Mouse (Mus musculus) frontal cortex, postnatal 14 days (tissue): ENCODE measurements around the gene Slc25a45.
A peak's percentile ranks its signal among the peaks of the same experiment; 100 is the strongest.
"Not testable (repeated sequence)": the region's sequence is repeated elsewhere in the genome, so short reads cannot be mapped to it uniquely, and the experiment has no call there.

Experiments used
- DNase-seq, 2 experiments: peaks; one replicate each; pipeline ENCODE4 v3.0.0; 2022; ENCODE audit warnings: low spot score in 2 of 2

Slc25a45 gene

DNA sequence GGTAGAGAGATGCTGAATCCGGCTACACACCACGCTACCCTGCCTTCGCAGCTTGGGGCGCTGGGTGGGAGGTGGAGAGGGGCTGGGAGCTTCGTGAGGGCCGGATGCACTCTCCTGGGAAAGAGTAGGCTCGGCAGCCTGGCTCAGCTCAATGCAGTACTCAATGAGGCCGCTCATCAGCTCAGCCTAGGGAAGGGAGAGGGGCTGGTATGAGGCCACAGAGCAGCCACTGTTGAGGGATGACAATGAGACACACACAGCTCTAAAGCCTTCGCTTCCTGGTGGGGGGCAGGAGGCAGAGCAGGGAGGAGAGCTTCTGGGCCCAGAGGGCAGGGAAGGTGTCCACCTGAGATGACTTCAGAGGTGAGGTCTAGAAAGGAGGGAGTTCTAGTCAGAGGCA is 21.0 kb upstream of the Slc25a45 start:
- no peak for DNase-seq

GRCm38 (mm10) chr19:5862335-5863085 is 15.1 kb upstream of the Slc25a45 start:
- DNase-seq = no peak

- no peak for DNase-seq
Observed at GRCm38 (mm10) chr19:5863776-5864175, 13.8 kb upstream of the Slc25a45 start.

GRCm38 (mm10) chr19:5864710-5865398 is 12.8 kb upstream of the Slc25a45 start:
- no peak for DNase-seq

GRCm38 (mm10) chr19:5868096-5868495 is 9.5 kb upstream of the Slc25a45 start:
- DNase-seq = no peak

- no peak for DNase-seq
Observed at GRCm38 (mm10) chr19:5871273-5871672, 6.3 kb upstream of the Slc25a45 start.

- DNase-seq = no peak
Observed at GRCm38 (mm10) chr19:5871683-5872082, 5.9 kb upstream of the Slc25a45 start.

DNA sequence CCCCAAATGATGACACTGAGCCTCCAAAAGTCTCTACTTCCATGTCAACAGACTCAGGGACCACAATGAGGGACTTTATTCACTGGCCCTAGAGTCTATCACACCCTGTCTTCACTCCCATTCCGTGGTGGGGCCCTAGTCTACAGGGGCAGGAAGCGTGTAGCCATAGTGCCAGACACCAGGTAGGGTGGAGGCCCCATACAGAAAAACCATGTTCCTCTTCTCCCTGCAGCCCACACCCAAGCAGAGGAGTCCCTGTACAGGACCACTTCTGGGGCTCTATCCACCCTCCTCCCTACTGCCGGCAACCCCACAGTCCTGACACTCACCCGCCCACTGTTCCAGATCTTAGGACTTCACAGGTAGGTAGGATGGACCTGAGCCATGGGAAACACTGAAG is 5.1 kb upstream of the Slc25a45 start:
- DNase-seq = no peak

DNA sequence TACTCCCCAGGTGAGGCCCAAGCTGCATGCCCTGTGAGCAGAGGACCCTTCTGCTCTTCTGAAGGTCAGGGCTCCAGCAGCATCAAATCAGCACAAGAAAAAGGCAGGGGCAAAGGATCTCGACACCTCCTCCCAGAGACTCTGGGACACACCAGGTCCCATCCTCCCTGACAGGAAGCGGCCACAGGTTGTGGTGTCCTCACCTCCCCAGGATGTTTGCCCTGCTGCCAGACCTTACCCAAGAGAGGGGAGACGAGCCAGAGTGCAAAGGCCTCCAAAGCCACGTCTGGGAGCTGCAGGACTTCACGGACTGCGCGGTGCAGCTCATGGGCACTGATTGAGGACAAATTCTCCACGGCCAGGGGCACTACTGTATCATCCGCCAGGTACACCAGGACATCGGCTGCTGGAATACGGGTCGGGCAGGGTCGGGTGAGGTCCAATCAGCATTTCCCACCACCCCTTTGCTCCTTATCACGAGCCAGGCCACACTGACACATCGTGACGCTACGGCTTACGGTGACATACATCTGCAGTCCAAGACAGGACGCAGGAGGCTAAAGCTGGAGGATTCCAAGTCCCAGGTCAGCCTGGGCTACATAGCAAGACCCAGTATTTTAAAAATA is 4.6 kb upstream of the Slc25a45 start:
- no peak for DNase-seq

DNA sequence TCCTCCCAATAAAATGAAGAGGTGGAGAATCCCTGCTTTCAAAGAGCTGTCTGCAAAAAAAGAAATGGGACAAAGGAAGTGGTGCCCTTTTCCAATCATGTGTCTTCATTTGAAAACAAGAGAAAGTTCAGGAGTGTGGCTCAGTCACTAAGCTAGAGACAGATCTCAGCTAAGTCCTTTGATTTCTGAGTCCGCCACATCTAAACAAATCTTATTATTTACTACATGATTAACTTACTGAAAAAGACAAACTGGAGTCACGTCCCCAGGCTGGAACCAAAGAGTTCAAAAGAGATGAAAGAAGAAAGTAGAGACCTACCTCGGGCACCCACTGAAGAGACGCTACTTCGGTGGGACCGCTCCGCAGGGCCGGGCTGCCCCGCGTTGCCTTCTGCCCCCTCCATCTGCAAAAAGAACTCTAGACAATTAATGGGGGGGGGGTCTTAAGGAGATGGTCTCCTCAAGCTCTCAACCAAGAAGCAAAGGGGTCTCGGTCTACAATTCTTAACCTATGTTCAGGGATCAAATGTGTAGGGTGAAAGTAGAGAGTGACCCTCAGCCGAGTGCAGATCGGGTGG is 3.1 kb upstream of the Slc25a45 start:
- no peak for DNase-seq

DNA sequence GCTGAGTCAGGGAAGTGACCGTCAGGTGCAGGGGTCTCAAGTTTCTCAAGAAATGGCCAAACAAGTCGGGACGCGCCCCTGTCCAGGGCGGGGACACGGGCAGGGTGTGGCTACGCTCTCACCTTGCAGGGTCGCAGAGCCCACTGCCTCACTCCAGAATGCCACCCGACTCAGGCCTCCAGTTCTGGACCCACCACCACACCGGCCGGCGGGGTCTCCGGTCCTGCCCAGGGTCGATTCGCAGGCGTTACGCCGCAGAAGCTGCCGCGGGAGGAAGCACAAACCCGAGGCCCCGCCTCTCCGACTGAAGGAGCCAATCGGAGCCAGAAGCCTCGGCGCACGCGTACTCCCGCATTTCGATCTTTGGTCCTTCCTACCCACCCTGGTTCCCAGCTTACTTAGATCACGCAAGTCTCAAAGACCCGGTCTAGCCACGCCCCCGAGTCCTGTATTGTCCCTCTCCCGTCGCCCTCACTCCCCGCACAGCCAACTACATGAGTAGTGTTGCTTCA is 2.6 kb upstream of the Slc25a45 start, which contains the start of gene Frmd8:
Frmd8 (minus strand) TSS at position 306 of the 512 bp plus-strand sequence.
- DNase-seq = peak; percentile 86 to 91

DNA sequence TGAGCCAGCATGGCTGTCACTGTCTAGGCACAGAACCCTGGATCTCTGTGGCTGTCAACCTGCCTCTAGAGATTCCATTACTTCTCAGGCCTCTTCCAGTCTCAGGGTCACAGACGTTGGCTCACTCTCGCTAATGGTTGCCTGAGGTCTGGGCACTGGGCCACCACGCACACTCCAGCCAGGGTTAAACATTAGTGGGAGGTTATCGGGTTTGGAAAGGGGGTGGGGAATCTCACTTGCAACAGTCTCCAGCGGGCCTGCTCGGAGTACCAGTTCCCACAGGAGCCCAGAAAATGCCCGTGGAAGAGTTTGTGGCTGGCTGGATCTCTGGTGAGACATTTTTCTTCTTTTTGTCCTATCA is 734 bp downstream of the Slc25a45 start:
- DNase-seq = no peak

DNA sequence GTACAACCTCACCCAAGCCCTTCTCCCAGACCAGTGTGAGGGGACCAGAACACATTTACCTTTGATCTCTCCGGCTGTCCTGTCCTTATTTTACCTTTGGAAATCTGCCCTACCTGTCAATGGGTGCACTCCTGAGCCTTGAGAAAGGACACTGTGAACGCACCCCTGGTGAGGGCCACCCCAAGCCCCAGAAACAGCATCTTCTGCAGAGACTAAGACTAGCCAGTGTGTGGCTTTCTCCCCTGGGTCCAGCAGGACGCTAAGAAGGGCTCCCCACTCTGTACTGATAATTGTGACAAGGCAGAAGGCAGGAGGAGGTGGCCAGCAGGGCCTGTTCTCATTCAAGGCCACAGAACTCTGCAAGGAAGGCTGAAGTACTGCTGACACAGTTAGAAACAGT is 1.3 kb downstream of the Slc25a45 start:
- no peak for DNase-seq

DNA sequence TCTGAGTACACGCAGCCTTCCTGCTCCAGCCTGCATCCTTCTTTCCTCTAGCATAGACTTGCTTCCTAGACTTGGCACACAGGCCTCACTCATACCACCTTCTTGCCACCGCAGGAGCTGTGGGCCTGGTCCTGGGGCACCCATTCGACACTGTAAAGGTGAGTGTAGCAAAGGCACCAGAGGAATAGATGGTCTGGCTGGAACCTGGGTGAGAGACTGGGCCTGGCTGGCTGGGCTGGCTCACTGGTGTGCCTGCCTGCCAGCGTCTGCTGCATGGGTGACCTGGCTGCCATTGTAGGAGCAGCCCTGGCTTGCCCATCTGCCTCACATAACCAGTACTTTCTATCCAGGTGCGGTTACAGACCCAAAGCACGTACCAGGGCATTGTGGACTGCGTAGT is 2.1 kb downstream of the Slc25a45 start:
- no peak for DNase-seq

- no peak for DNase-seq
Observed at GRCm38 (mm10) chr19:5881155-5881554, 3.5 kb downstream of the Slc25a45 start.

DNA sequence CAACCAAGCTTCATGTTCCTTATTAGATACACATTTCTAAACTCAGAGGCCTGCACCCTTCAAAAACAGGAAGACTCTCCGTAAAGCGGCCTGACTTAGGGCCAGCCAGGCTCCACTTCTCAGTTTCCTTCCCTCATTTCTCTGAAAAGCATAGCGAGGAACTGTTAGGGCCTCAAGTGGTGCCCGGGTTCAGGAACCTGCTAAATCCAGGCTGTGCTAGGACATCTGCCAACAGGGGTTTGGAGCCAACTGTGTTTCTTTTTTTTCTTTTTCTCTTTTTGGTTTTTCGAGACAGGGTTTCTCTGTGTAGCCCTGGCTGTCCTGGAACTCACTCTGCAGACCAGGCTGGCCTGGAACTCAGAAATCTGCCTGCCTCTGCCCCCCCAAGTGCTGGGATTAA is 4.5 kb downstream of the Slc25a45 start:
- DNase-seq = not testable (repeated sequence)

DNA sequence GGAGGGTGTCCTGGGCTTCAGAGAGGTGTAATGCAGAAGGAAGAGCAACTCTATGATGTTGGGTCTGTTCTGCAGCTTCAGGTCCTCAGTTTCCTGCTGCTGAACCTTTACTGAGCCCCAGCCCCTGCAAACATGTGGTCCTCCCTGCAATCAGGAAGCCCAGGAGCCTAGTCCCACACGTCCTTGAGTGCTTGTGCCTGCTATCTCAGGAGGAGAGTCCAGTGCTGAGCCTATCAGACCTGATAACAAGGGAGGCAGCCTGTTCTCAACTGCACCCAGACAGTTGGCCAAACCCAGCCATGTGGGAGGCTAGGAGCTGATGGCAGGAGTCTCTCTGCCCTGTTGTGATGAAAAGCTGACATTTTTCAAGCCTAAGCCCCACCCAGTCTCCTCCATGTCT is 6.3 kb downstream of the Slc25a45 start:
- DNase-seq = no peak

GRCm38 (mm10) chr19:5885838-5886237 is 8.2 kb downstream of the Slc25a45 start:
- no peak for DNase-seq

DNA sequence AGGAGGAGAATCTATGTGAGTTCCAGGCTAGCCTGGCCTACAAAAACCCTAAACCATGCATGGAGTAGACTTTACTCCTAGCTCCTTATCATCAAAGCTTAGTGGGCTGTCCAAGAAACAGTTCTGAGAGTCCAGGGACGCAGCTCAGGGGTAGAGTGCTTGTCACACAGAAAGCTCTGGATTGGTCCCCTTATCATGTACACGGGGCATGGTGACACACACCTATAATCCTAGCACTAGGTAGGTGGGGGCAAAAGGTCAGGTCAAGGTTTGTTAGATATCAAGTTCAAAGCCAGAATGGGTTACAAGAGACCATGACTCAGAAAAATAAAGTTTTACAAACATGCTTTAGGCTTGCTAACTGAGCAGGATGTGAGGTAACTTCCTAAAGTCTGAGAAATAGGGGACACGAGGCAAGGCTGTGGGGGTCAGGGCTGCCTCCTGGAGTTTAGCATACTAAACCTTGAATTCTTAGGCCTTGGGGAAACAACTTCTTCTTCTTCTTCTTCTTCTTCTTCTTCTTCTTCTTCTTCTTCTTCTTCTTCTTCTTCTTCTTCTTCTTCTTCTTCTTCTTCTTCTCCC is 9.7 kb downstream of the Slc25a45 start:
- no peak for DNase-seq

DNA sequence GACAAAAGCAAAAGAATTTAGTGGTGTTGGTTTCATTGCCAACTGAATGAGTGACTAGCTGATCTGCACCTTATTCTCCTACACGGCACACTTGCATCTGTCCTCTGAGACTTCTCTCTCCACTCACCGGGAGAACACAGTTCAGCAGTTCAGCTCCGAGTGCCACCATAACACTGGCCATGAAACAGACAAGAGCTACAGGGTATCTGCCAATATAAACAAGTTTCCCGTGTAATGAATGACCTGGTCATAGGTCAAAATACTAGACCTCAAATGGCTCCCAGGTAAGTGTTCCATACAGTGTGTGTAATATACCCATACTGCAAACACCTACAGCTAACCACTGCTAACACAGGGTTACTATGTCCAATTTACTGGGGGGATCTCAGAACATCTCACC is 11.6 kb downstream of the Slc25a45 start:
- no peak for DNase-seq

DNA sequence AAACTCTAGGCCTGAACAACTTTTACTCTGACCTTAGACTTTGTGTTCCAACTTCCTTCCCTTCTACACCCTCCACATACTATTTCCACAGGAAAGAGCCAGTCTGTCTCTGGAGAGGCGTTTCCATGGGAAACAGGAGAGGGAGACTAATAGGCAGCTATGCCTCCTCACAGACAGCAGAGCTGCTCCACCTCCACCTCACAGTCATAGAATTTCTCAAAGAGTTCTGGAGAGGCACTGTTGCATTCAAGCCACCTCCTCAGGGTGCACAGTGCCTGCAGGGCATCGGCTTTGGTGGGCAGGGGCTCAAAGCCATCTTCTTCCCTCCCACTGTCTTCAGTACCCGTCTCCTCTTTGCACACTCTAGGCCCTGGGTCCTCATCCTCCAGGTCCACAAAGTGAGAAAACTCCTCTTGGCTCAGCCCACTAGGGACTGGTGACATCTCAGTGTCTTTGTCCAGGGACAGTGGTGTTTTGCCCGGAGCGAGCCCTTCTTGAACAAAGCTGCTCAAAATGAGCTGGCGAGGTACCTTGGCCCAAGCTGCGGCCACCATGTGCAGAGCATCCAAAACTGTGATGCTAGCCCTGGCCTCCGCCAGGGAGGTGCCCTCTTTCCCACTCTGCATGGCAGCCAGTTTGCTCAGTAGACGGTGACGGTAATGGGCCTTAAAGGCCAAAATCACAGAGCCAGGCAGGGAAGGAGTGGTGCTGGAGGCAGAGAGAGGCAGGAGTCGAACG is 14.1 kb downstream of the Slc25a45 start:
- no peak for DNase-seq
